Mouse (Mus musculus) limb, embryonic 12.5 days (tissue): ENCODE measurements around the gene Sepsecs. TPM values are rescaled to one million over a fixed set of nuclear protein-coding genes. Genes with fewer than 3 reads are reported as not detected.
A peak's percentile ranks its signal among the peaks of the same experiment; 100 is the strongest.
"Not testable (repeated sequence)": the region's sequence is repeated elsewhere in the genome, so short reads cannot be mapped to it uniquely, and the experiment has no call there.

Experiments used
- ATAC-seq: fragments of 200-750 bp; cut with Nextera tagmentation; 2 replicates; pipeline ENCODE4 v1.8.0; 2017; ENCODE audit warnings: low read depth, moderate TSS enrichment; ENCODE audit not compliant: insufficient number of reproducible peaks, insufficient read depth, low FRiP score, low TSS enrichment
- H3K27ac ChIP-seq: fragments of 300-500 bp; sonication (generic); 2 replicates; pipeline ENCODE4 v1.5.1; 2016; ENCODE audit warnings: mild to moderate bottlenecking, moderate library complexity
- H3K27me3 ChIP-seq: fragments of 300-500 bp; sonication (generic); 2 replicates; pipeline ENCODE4 v1.6.1; 2016; ENCODE audit warnings: mild to moderate bottlenecking, moderate library complexity
- H3K36me3 ChIP-seq: fragments of 300-500 bp; sonication (generic); 2 replicates; pipeline ENCODE4 v1.6.1; 2016; ENCODE audit warnings: mild to moderate bottlenecking, moderate library complexity
- H3K4me1 ChIP-seq: fragments of 300-500 bp; sonication (generic); replicated peaks from 2 replicates; pipeline ENCODE4 v1.6.1; 2016
- H3K4me2 ChIP-seq: fragments of 300-500 bp; sonication (generic); 2 replicates; pipeline ENCODE4 v1.6.1; 2016; ENCODE audit warnings: mild to moderate bottlenecking, moderate library complexity
- H3K4me3 ChIP-seq: fragments of 300-500 bp; sonication (generic); replicated peaks from 2 replicates; pipeline ENCODE4 v1.5.1; 2016; ENCODE audit warnings: mild to moderate bottlenecking
- H3K9ac ChIP-seq: fragments of 300-500 bp; sonication (generic); replicated peaks from 2 replicates; pipeline ENCODE4 v1.6.1; 2016; ENCODE audit warnings: mild to moderate bottlenecking, moderate library complexity
- H3K9me3 ChIP-seq: fragments of 300-500 bp; sonication (generic); 2 replicates; pipeline ENCODE4 v1.6.1; 2016; ENCODE audit warnings: mild to moderate bottlenecking, moderate library complexity
- WGBS: fragments of 180-500 bp; shearing (Covaris S2); methylation state at CpG from one replicate; pipeline ENCODE4 v1.1.7; 2016; 5-methylcytosine and 5-hydroxymethylcytosine counted together
- polyA plus RNA-seq: library from polyadenylated mRNA; unstranded; fragments of >200 nt; fragmentation: Nextera tagmentation; extraction: Ambion mirVana; gene quantifications from 2 replicates; pipeline ENCODE4 v1.2.1, GENCODE M21; 2016

Sepsecs gene
- polyA plus RNA-seq = 7.9 and 8.5 TPM in 2 replicates

DNA sequence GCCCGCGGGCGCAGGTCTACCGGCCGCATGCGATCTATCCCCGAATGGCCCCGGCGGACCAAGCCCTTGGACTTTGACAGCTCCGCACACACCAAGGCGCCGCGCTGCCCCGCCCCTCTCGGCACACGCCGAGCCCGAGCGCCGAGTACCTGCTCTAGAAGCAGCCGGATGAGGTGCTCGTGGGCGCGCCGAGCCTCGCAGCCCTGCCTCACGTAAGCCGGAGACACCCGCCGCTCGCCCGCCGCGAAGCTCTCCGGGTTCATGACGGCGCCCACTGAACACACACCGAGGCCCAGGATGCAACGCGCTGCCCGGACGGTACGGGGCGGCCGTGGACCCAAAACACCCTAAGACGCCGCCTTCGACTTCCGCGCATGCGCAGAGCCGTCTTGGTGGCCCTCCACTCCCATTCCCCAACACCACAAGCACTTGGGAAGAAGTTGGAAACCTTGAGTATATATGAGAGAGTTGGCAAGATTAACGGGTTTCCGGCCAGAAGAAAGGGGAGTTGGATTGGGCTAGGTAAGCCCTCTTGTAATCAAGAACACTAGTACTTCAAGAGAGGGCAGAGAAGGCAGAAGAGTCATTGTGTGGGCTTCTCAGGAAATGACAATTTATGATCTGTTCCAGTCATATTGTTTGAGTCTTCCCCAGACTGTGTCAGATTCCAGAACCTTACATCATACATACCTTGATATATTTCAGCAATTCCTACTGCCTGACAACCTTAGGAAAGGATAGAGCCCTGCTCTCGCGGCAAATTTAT, at the start of gene Sepsecs:
Gene Sepsecs, minus strand, starts transcription at position 283 of the 766 bp plus-strand sequence.
- H3K27ac ChIP-seq = 0 out of 2 replicates have a peak within 1 kb of the TSS, but pooled peaks have one; percentile 45
- 4% methylated on average over 55 of the region's 56 CpGs for WGBS
- peak within 1 kb of the TSS; percentile 82 for H3K4me3 ChIP-seq
- peaks cover 6% of the 10 kb centered on the region; the same call in 1 of the 2 replicates for H3K36me3 ChIP-seq
- peak within 1 kb of the TSS; percentile 69 for H3K4me2 ChIP-seq
- peaks cover 5% of the 10 kb centered on the region for H3K4me1 ChIP-seq
- H3K9me3 ChIP-seq = no peaks in the 10 kb centered on the region
- ATAC-seq = peak; percentile 93
- H3K9ac ChIP-seq = peak within 1 kb of the TSS; percentile 80
- H3K27me3 ChIP-seq = peaks cover 6% of the 10 kb centered on the region; the same call in 1 of the 2 replicates

- no peak overlapping the region for H3K4me3 ChIP-seq
- 59% methylated on average over 5 of the region's 5 CpGs for WGBS
- no peaks in the 10 kb centered on the region for H3K36me3 ChIP-seq
- no peak for ATAC-seq
- H3K9ac ChIP-seq = no peak overlapping the region
- no peaks in the 10 kb centered on the region; the same call in 1 of the 2 replicates for H3K27me3 ChIP-seq
- no peak overlapping the region for H3K4me2 ChIP-seq
- no peaks in the 10 kb centered on the region for H3K9me3 ChIP-seq
- H3K27ac ChIP-seq = no peak overlapping the region
- no peaks in the 10 kb centered on the region for H3K4me1 ChIP-seq
These were observed 47.4 kb upstream of the Sepsecs start for GRCm38 (mm10) chr5:52716742-52717448.

DNA sequence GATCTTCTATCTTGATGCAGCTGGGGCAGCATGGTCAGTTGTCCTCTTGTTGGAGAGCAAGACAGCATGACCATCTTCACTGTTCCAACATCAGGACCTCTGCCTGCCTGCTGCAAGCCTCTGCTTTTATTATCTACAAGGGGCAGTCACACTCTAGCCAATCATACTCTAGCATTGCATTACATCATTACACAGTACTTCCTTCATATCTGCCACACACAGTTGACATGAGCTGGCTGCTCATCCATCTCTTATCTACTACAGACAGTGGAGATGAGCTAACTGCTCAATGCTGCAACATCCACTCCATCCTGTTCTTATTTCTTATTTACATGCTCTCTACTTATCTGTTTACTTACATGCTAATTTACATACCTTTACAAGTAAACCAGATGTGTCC, 43.2 kb upstream of the Sepsecs start:
- H3K36me3 ChIP-seq = no peaks in the 10 kb centered on the region
- H3K27ac ChIP-seq = no peak overlapping the region
- H3K4me3 ChIP-seq = no peak overlapping the region
- H3K4me2 ChIP-seq = no peak overlapping the region
- no peaks in the 10 kb centered on the region for H3K9me3 ChIP-seq
- no peaks in the 10 kb centered on the region for H3K27me3 ChIP-seq
- no peak overlapping the region for H3K9ac ChIP-seq
- ATAC-seq = no peak
- no peaks in the 10 kb centered on the region for H3K4me1 ChIP-seq

DNA sequence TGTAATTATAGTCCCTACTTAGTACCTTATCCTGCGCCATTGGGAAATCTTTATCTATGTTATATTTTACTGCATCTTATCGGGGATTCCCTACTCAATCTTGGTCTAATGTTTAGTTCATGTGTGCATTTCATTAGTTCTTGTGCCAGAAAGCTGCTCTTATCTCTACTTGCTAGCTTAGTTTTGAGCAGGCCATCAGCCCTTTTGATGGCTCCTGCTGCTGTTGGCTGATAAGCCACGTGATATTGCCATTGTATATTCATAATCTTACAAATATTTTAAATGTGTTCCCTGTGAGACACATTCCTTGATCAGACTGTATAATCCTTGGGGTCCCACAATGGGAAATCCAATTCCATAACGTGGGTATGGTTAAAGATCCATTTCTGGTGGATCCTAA, 35.1 kb upstream of the Sepsecs start:
- WGBS = 79% methylated on average over 4 of the region's 4 CpGs
- Histone ChIP-seq H3K36me3 (no peaks in the 10 kb centered on the region), H3K9me3 (no peaks in the 10 kb centered on the region), H3K27me3 (no peaks in the 10 kb centered on the region), H3K4me3 (no peak overlapping the region), H3K4me1 (no peaks in the 10 kb centered on the region), H3K4me2 (no peak overlapping the region), H3K9ac (no peak overlapping the region), H3K27ac (no peak overlapping the region)
- ATAC-seq = no peak

GRCm38 (mm10) chr5:52697882-52698440, 28.5 kb upstream of the Sepsecs start:
- ATAC-seq, H3K9me3 ChIP-seq, H3K36me3 ChIP-seq, H3K27ac ChIP-seq, H3K27me3 ChIP-seq, H3K4me2 ChIP-seq, H3K4me1 ChIP-seq, H3K4me3 ChIP-seq, H3K9ac ChIP-seq: not testable (repeated sequence)
- 84% methylated on average over 7 of the region's 7 CpGs for WGBS

DNA sequence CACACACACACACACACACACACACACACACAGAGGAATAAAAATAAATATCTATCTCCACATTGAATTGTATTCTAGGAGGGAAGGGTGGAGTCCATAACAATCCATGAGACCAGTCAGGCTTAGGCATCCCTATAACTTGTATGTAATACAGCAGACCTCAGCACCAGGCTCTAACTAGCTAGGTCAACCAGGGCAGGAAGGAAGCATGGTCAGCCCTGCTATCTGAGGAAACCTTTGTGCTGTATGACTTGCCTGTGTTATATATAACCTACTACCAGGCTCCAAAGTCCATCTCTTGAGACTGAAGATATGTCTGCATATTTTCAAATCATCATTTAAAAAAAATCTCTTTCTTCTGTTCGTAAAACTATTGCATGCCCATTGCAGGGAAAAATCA, 27.8 kb upstream of the Sepsecs start:
- Histone ChIP-seq H3K4me1 (no peaks in the 10 kb centered on the region), H3K27ac (no peak overlapping the region), H3K9ac (no peak overlapping the region), H3K4me3 (no peak overlapping the region), H3K27me3 (no peaks in the 10 kb centered on the region), H3K9me3 (no peaks in the 10 kb centered on the region), H3K36me3 (no peaks in the 10 kb centered on the region), H3K4me2 (no peak overlapping the region)
- ATAC-seq = no peak
- 87% methylated on average over 1 of the region's 1 CpGs for WGBS

- ATAC-seq = no peak
- Histone ChIP-seq H3K27me3 (no peaks in the 10 kb centered on the region), H3K9me3 (no peaks in the 10 kb centered on the region), H3K4me1 (no peaks in the 10 kb centered on the region), H3K4me2 (no peak overlapping the region), H3K4me3 (no peak overlapping the region), H3K36me3 (no peaks in the 10 kb centered on the region), H3K9ac (no peak overlapping the region), H3K27ac (no peak overlapping the region)
- 72% methylated on average over 6 of the region's 6 CpGs for WGBS
These were observed 18.4 kb upstream of the Sepsecs start for GRCm38 (mm10) chr5:52687741-52688455.

DNA sequence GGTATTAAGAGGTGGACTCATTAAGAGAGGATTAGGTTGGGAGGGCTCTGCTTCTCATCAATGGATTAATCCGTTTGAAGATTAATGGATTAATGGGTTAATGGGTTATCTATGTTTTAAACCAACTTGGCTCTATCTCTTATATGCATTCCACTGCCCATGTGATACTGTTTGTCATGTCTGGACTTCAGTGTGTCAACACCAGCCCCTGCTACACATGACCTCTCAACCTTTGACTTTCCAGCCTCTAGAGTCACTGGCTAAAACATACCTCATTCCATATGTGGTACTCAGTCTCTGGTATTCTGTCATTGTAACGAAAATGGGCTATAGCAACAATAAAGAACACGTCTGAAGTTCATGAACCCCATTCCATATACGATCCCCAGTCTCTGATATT, 11.6 kb upstream of the Sepsecs start:
- Histone ChIP-seq H3K36me3 (no peaks in the 10 kb centered on the region), H3K9me3 (no peaks in the 10 kb centered on the region)
- 44% methylated on average over 4 of the region's 4 CpGs for WGBS

DNA sequence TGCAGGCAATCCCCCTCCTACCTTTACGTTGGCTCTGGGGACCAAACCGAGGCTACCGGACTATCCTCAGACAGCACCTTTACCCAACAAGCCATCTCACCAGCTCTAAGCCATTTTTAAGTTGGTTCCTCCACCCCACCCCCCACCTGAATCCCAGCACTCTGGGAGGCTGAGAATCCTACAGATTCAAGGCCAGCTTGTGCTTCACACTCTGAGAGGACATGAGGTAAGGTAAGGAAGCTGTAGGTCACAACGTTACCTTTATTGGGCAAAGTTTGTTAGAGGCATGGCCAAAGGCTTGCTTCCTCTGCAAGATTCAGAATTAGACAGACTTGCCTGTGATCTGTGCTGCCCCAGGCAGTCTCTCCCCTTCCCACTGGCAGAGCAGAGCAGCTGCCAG, 10.7 kb upstream of the Sepsecs start:
- Histone ChIP-seq H3K9me3 (no peaks in the 10 kb centered on the region), H3K27ac (no peak overlapping the region), H3K9ac (no peak overlapping the region), H3K27me3 (no peaks in the 10 kb centered on the region), H3K4me3 (no peak overlapping the region), H3K4me1 (no peaks in the 10 kb centered on the region), H3K36me3 (no peaks in the 10 kb centered on the region), H3K4me2 (no peak overlapping the region)
- 66% methylated on average over 4 of the region's 4 CpGs for WGBS
- no peak for ATAC-seq

More for the DNA sequence above, 11.6 kb upstream of the Sepsecs start:
- H3K9ac ChIP-seq = no peak overlapping the region
- no peaks in the 10 kb centered on the region for H3K27me3 ChIP-seq
- ATAC-seq = no peak
- H3K4me3 ChIP-seq = no peak overlapping the region
- H3K4me1 ChIP-seq = no peaks in the 10 kb centered on the region
- no peak overlapping the region for H3K4me2 ChIP-seq
- H3K27ac ChIP-seq = no peak overlapping the region

DNA sequence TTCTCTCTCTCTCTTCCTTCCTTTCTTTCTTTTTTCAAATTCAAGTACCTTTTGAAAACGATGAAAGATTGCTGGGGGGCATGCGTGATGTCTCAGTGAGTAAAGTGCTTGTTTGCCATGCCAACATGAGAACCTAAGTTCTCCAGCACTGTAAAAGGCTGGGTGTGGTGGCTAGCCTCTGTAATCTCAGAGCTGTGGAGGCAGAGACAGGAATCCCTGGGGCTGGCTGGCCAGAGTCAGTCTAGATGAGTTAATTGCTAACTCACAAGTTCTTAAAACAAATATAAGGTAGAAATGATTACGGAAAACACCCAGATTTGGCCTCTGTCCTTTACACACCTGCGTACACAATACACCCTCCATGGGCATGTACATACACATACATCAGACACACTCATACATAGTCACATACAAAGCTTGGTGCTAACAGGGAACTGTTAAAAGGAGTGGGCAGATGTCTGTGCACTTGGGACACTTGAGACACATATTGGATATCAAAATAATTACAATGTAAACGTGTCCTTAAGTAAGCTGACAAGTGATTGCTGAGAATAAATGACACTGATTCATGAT, 9.1 kb upstream of the Sepsecs start:
- peaks cover 2% of the 10 kb centered on the region; the same call in 1 of the 2 replicates for H3K27me3 ChIP-seq
- 89% methylated on average over 5 of the region's 5 CpGs for WGBS
- H3K4me3 ChIP-seq = no peak overlapping the region
- H3K9ac ChIP-seq = no peak overlapping the region
- H3K9me3 ChIP-seq = no peaks in the 10 kb centered on the region
- no peak overlapping the region for H3K27ac ChIP-seq
- no peak overlapping the region for H3K4me2 ChIP-seq
- H3K4me1 ChIP-seq = no peaks in the 10 kb centered on the region
- no peak for ATAC-seq
- H3K36me3 ChIP-seq = no peaks in the 10 kb centered on the region

DNA sequence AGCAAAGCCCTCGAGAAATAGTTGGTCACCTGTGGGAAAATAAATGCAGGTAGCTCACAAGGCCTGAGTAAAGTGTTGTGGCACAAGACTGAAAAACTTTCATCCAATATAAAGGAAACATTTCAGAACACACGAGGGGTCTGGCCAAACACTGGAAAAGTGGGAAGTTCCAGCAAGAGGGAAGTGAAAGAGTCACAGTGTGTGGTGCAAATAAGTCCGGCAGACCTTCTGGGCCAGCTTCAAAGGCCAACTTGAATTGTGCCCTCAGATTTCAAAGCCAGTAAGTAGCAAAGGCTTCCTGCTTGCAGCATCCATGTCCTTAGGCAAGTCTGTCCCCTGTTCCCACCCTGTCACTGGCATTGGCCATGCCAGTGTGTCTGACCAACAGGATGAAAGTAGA, 7.6 kb upstream of the Sepsecs start:
- Histone ChIP-seq H3K4me1 (no peaks in the 10 kb centered on the region), H3K36me3 (no peaks in the 10 kb centered on the region), H3K4me3 (no peak overlapping the region), H3K27me3 (peaks cover 6% of the 10 kb centered on the region; the same call in 1 of the 2 replicates), H3K4me2 (no peak overlapping the region), H3K9ac (no peak overlapping the region), H3K27ac (no peak overlapping the region), H3K9me3 (no peaks in the 10 kb centered on the region)
- ATAC-seq = no peak
- 76% methylated on average over 3 of the region's 3 CpGs for WGBS
